Mouse (Mus musculus): ENCODE measurements around the gene Aldh3a1. TPM values are rescaled to one million over a fixed set of nuclear protein-coding genes. Genes with fewer than 3 reads are reported as not detected.

Aldh3a1 gene
- 0.14 and 0.15 TPM in 2 replicates for polyA plus RNA-seq (2015; fragmentation: Nextera tagmentation; extraction: Ambion mirVana)

GRCm38 (mm10) chr11:61207487-61208246 lies at the start of gene Aldh3a1:
Gene Aldh3a1, plus strand, starts transcription at chr11:61207537.
- Histone ChIP-seq H3K27me3 (replicated peaks; ENCODE audit: control insufficient read depth, insufficient read depth, low read length) (no peaks in the 10 kb centered on the region), H3K4me3 (replicated peaks; ENCODE audit: low read length) (no peak within 1 kb of the TSS), H3K4me2 (ENCODE audit: low read length) (no peak within 1 kb of the TSS), H3K4me1 (replicated peaks; ENCODE audit: control insufficient read depth, insufficient read depth, low read length) (no peaks in the 10 kb centered on the region), H3K9me3 (ENCODE audit: control insufficient read depth, low read length) (no peaks in the 10 kb centered on the region), H3K27ac (ENCODE audit: low read length) (no peak within 1 kb of the TSS), H3K9ac (replicated peaks; ENCODE audit: low read depth, low read length) (no peak within 1 kb of the TSS), H3K36me3 (ENCODE audit: control insufficient read depth, insufficient read depth) (no peaks in the 10 kb centered on the region)
- WGBS, result 75% methylated on average over 10 of the region's 10 CpGs
- no peak for ATAC-seq

GRCm38 (mm10) chr11:61158141-61158540 lies 49.2 kb upstream of the Aldh3a1 start:
- peaks cover 93% of the 10 kb centered on the region for H3K36me3 ChIP-seq (ENCODE audit: control insufficient read depth, insufficient read depth)
- no peak overlapping the region for H3K9ac ChIP-seq (replicated peaks; ENCODE audit: low read depth, low read length)
- no peaks in the 10 kb centered on the region for H3K27me3 ChIP-seq (replicated peaks; ENCODE audit: control insufficient read depth, insufficient read depth, low read length)
- H3K4me2 ChIP-seq (ENCODE audit: low read length), result no peak overlapping the region
- WGBS, result 51% methylated on average over 3 of the region's 3 CpGs
- no peak overlapping the region for H3K4me3 ChIP-seq (replicated peaks; ENCODE audit: low read length)
- no peak overlapping the region for H3K27ac ChIP-seq (ENCODE audit: low read length)
- H3K4me1 ChIP-seq (replicated peaks; ENCODE audit: control insufficient read depth, insufficient read depth, low read length), result no peaks in the 10 kb centered on the region
- ATAC-seq, result no peak
- H3K9me3 ChIP-seq (ENCODE audit: control insufficient read depth, low read length), result no peaks in the 10 kb centered on the region

GRCm38 (mm10) chr11:61159796-61160732 lies 47.3 kb upstream of the Aldh3a1 start:
- no peak for ATAC-seq
- Histone ChIP-seq H3K27me3 (replicated peaks; ENCODE audit: control insufficient read depth, insufficient read depth, low read length) (no peaks in the 10 kb centered on the region), H3K4me1 (replicated peaks; ENCODE audit: control insufficient read depth, insufficient read depth, low read length) (no peaks in the 10 kb centered on the region), H3K4me3 (replicated peaks; ENCODE audit: low read length) (no peak overlapping the region), H3K27ac (ENCODE audit: low read length) (no peak overlapping the region), H3K9ac (replicated peaks; ENCODE audit: low read depth, low read length) (no peak overlapping the region), H3K36me3 (ENCODE audit: control insufficient read depth, insufficient read depth) (peaks cover 94% of the 10 kb centered on the region), H3K4me2 (ENCODE audit: low read length) (no peak overlapping the region), H3K9me3 (ENCODE audit: control insufficient read depth, low read length) (no peaks in the 10 kb centered on the region)
- 77% methylated on average over 11 of the region's 11 CpGs for WGBS

- peaks cover 94% of the 10 kb centered on the region for H3K36me3 ChIP-seq (ENCODE audit: control insufficient read depth, insufficient read depth)
- 92% methylated on average over 13 of the region's 13 CpGs for WGBS
- no peak for ATAC-seq
Observed at GRCm38 (mm10) chr11:61161121-61161520, 46.2 kb upstream of the Aldh3a1 start.

GRCm38 (mm10) chr11:61162776-61163175 lies 44.6 kb upstream of the Aldh3a1 start:
- no peak overlapping the region for H3K27ac ChIP-seq (ENCODE audit: low read length)
- H3K9me3 ChIP-seq (ENCODE audit: control insufficient read depth, low read length), result no peaks in the 10 kb centered on the region
- H3K27me3 ChIP-seq (replicated peaks; ENCODE audit: control insufficient read depth, insufficient read depth, low read length), result no peaks in the 10 kb centered on the region
- peaks cover 89% of the 10 kb centered on the region for H3K36me3 ChIP-seq (ENCODE audit: control insufficient read depth, insufficient read depth)
- H3K4me2 ChIP-seq (ENCODE audit: low read length), result no peak overlapping the region
- H3K9ac ChIP-seq (replicated peaks; ENCODE audit: low read depth, low read length), result no peak overlapping the region
- no peak for ATAC-seq
- WGBS, result 98% methylated on average over 14 of the region's 14 CpGs
- no peaks in the 10 kb centered on the region for H3K4me1 ChIP-seq (replicated peaks; ENCODE audit: control insufficient read depth, insufficient read depth, low read length)
- H3K4me3 ChIP-seq (replicated peaks; ENCODE audit: low read length), result no peak overlapping the region

More at GRCm38 (mm10) chr11:61161121-61161520, 46.2 kb upstream of the Aldh3a1 start:
- H3K4me3 ChIP-seq (replicated peaks; ENCODE audit: low read length), result no peak overlapping the region
- H3K4me1 ChIP-seq (replicated peaks; ENCODE audit: control insufficient read depth, insufficient read depth, low read length), result no peaks in the 10 kb centered on the region
- no peaks in the 10 kb centered on the region for H3K9me3 ChIP-seq (ENCODE audit: control insufficient read depth, low read length)
- H3K27me3 ChIP-seq (replicated peaks; ENCODE audit: control insufficient read depth, insufficient read depth, low read length), result no peaks in the 10 kb centered on the region
- no peak overlapping the region for H3K9ac ChIP-seq (replicated peaks; ENCODE audit: low read depth, low read length)
- H3K27ac ChIP-seq (ENCODE audit: low read length), result no peak overlapping the region
- H3K4me2 ChIP-seq (ENCODE audit: low read length), result no peak overlapping the region

- Histone ChIP-seq H3K4me2 (ENCODE audit: low read length) (no peak overlapping the region), H3K27me3 (replicated peaks; ENCODE audit: control insufficient read depth, insufficient read depth, low read length) (no peaks in the 10 kb centered on the region), H3K9ac (replicated peaks; ENCODE audit: low read depth, low read length) (no peak overlapping the region), H3K4me1 (replicated peaks; ENCODE audit: control insufficient read depth, insufficient read depth, low read length) (peaks cover 2% of the 10 kb centered on the region; the same call in 1 of the 2 replicates), H3K27ac (ENCODE audit: low read length) (no peak overlapping the region), H3K4me3 (replicated peaks; ENCODE audit: low read length) (no peak overlapping the region), H3K36me3 (ENCODE audit: control insufficient read depth, insufficient read depth) (peaks cover 85% of the 10 kb centered on the region), H3K9me3 (ENCODE audit: control insufficient read depth, low read length) (no peaks in the 10 kb centered on the region)
- 90% methylated on average over 3 of the region's 3 CpGs for WGBS
- ATAC-seq, result no peak
Observed at GRCm38 (mm10) chr11:61163341-61163740, 44.0 kb upstream of the Aldh3a1 start.

- Histone ChIP-seq H3K4me3 (replicated peaks; ENCODE audit: low read length) (no peak overlapping the region), H3K9ac (replicated peaks; ENCODE audit: low read depth, low read length) (no peak overlapping the region), H3K4me2 (ENCODE audit: low read length) (no peak overlapping the region), H3K9me3 (ENCODE audit: control insufficient read depth, low read length) (no peaks in the 10 kb centered on the region), H3K36me3 (ENCODE audit: control insufficient read depth, insufficient read depth) (peaks cover 75% of the 10 kb centered on the region), H3K4me1 (replicated peaks; ENCODE audit: control insufficient read depth, insufficient read depth, low read length) (peaks cover 11% of the 10 kb centered on the region), H3K27me3 (replicated peaks; ENCODE audit: control insufficient read depth, insufficient read depth, low read length) (no peaks in the 10 kb centered on the region), H3K27ac (ENCODE audit: low read length) (no peak overlapping the region)
- ATAC-seq, result no peak
- 92% methylated on average over 6 of the region's 6 CpGs for WGBS
Observed at GRCm38 (mm10) chr11:61164366-61164765, 43.0 kb upstream of the Aldh3a1 start.

GRCm38 (mm10) chr11:61164881-61165280 lies 42.5 kb upstream of the Aldh3a1 start:
- no peak overlapping the region for H3K27ac ChIP-seq (ENCODE audit: low read length)
- no peak for ATAC-seq
- H3K27me3 ChIP-seq (replicated peaks; ENCODE audit: control insufficient read depth, insufficient read depth, low read length), result no peaks in the 10 kb centered on the region
- H3K36me3 ChIP-seq (ENCODE audit: control insufficient read depth, insufficient read depth), result peaks cover 70% of the 10 kb centered on the region
- no peak overlapping the region for H3K4me3 ChIP-seq (replicated peaks; ENCODE audit: low read length)
- H3K4me1 ChIP-seq (replicated peaks; ENCODE audit: control insufficient read depth, insufficient read depth, low read length), result peaks cover 15% of the 10 kb centered on the region
- H3K4me2 ChIP-seq (ENCODE audit: low read length), result no peak overlapping the region
- WGBS, result 95% methylated on average over 10 of the region's 10 CpGs
- no peaks in the 10 kb centered on the region for H3K9me3 ChIP-seq (ENCODE audit: control insufficient read depth, low read length)
- no peak overlapping the region for H3K9ac ChIP-seq (replicated peaks; ENCODE audit: low read depth, low read length)

GRCm38 (mm10) chr11:61170184-61170583 lies 37.2 kb upstream of the Aldh3a1 start:
- H3K36me3 ChIP-seq (ENCODE audit: control insufficient read depth, insufficient read depth), result peaks cover 19% of the 10 kb centered on the region
- no peak for ATAC-seq
- WGBS, result 60% methylated on average over 5 of the region's 5 CpGs
- H3K4me3 ChIP-seq (replicated peaks; ENCODE audit: low read length), result no peak overlapping the region
- no peak overlapping the region for H3K9ac ChIP-seq (replicated peaks; ENCODE audit: low read depth, low read length)
- H3K4me2 ChIP-seq (ENCODE audit: low read length), result peak overlapping the region; percentile 20; the same call in 1 of the 2 replicates
- no peaks in the 10 kb centered on the region for H3K27me3 ChIP-seq (replicated peaks; ENCODE audit: control insufficient read depth, insufficient read depth, low read length)
- H3K9me3 ChIP-seq (ENCODE audit: control insufficient read depth, low read length), result no peaks in the 10 kb centered on the region
- H3K27ac ChIP-seq (ENCODE audit: low read length), result no peak overlapping the region
- peaks cover 50% of the 10 kb centered on the region for H3K4me1 ChIP-seq (replicated peaks; ENCODE audit: control insufficient read depth, insufficient read depth, low read length)
